Mouse (Mus musculus): ENCODE measurements around the gene Sap18b.

DNA sequence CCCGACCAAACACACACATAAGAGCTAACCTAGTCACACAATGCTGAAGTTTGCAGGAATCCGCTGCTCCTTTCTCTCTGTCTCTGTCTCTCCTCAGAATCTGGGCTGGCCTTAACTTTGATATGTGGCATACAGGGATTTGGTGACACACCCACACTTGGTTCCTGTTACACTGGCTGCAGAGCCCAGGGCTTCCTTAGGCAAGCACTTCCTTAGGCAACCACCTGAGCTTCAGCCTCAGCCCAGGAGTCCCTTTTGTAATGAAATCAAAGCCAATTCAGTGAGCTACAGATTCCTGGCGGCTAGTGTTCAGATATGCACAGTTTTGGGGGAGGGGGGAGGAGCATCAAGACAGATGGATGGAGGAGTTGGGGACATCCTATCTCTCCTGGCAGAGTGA is 7.5 kb upstream of the Sap18b start:
- TF ChIP-seq CTCF (IDR thresholded peaks at IDR 0.05; ENCODE audit: borderline replicate concordance, control insufficient read depth, extremely low read depth, insufficient read depth, low read length, poor library complexity) = no peak
- TF ChIP-seq POLR2A (IDR thresholded peaks at IDR 0.05; ENCODE audit: control insufficient read depth, extremely low read depth, insufficient read depth, low read length, poor library complexity) = no peak
